Comparison of ENCODE assay signal across 16 mouse cellular contexts in the genomic region with DNA sequence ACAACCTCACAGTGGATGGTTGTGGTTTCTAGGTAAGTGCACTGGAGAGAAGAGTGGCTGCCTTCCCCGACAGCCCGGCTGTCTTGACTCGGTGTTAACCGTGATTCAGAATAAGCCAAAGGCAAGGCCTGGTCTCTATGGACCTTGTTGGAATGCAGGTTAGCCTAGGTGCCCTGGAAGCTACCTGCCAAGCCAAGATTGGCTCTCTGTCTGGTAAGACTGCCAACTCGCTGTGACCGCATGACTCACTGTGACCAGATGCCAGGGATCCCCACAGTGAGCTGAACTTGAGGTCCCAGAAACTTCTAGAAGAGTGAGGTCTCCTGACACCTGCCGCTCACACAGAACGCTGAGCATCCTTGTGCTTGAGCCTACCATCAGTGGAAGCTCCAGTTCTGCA. TPM values are rescaled to one million over a fixed set of nuclear protein-coding genes. Genes with fewer than 3 reads are reported as not detected.
DNase-seq lines count a peak whose midpoint lies in the region; ATAC-seq and TF ChIP-seq lines count a peak whose summit lies in the region.
"Had no signal": no experiment of that assay in that cellular context is flagged by ENCODE, and none has a peak within 500 bp of the region (broad histone marks: within the 10 kb centered on the region; RNA-seq: fewer than 3 reads in every experiment).

No protein-coding gene starts in this region.

- peak overlapping the region; percentile 28; the same call in 1 of the 2 replicates for H3K27ac ChIP-seq in embryonic facial prominence, embryonic 13.5 days
- H3K27ac ChIP-seq in embryonic facial prominence, embryonic 10.5 days (replicated peaks), result no peak overlapping the region
- 0 out of 2 replicates have a peak overlapping the region, but pooled peaks have one; percentile 20 for H3K27ac ChIP-seq in liver, embryonic 12.5 days
- no peak overlapping the region for H3K27ac ChIP-seq in liver, postnatal 0 days (ENCODE audit: low read depth)
- peak overlapping the region; percentile 69 for H3K27ac ChIP-seq in midbrain, postnatal 0 days (ENCODE audit: low read depth, low read length)
- H3K27ac ChIP-seq: gastrocnemius, adult 2 months; macrophage; stomach, embryonic 15.5 days had no signal

- no peak overlapping the region for H3K4me2 ChIP-seq in embryonic facial prominence, embryonic 13.5 days
- no peak overlapping the region for H3K4me2 ChIP-seq in liver, embryonic 12.5 days
- no peak overlapping the region for H3K4me2 ChIP-seq in liver, postnatal 0 days (ENCODE audit: low read depth, low read length)
- H3K4me2 ChIP-seq in midbrain, postnatal 0 days (ENCODE audit: low read depth, low read length, poor library complexity, severe bottlenecking), result no peak overlapping the region
- H3K4me2 ChIP-seq: stomach, embryonic 15.5 days had no signal

- no peaks in the 10 kb centered on the region for H3K4me1 ChIP-seq in embryonic facial prominence, embryonic 13.5 days
- no peaks in the 10 kb centered on the region for H3K4me1 ChIP-seq in embryonic facial prominence, embryonic 10.5 days
- peaks cover 6% of the 10 kb centered on the region; the same call in 1 of the 2 replicates for H3K4me1 ChIP-seq in liver, embryonic 12.5 days
- no peaks in the 10 kb centered on the region for H3K4me1 ChIP-seq in liver, postnatal 0 days (ENCODE audit: insufficient read depth)
- H3K4me1 ChIP-seq in midbrain, postnatal 0 days (ENCODE audit: insufficient read depth, low read length), result peaks cover 12% of the 10 kb centered on the region; the same call in 1 of the 2 replicates

- no peak overlapping the region for H3K4me3 ChIP-seq in embryonic facial prominence, embryonic 13.5 days
- H3K4me3 ChIP-seq in embryonic facial prominence, embryonic 10.5 days, result no peak overlapping the region
- no peak overlapping the region for H3K4me3 ChIP-seq in liver, embryonic 12.5 days
- no peak overlapping the region for H3K4me3 ChIP-seq in liver, postnatal 0 days (ENCODE audit: low read depth, low read length)
- H3K4me3 ChIP-seq in midbrain, postnatal 0 days (ENCODE audit: low read depth, low read length), result no peak overlapping the region
- H3K4me3 ChIP-seq: gastrocnemius, adult 2 months; stomach, embryonic 15.5 days had no signal

- no peak for DNase-seq in embryonic facial prominence, embryonic 10.5 days (ENCODE audit: low spot score)
- DNase-seq in liver, postnatal 0 days, result no peak
- DNase-seq in cerebellum, postnatal 36 days, result peak; percentile 54 to 63
- DNase-seq in midbrain, postnatal 0 days (ENCODE audit: low spot score), result no peak
- DNase-seq in retina, postnatal 1 day, result no peak
- no peak for DNase-seq in urinary bladder, adult 2 months (ENCODE audit: low spot score)
- DNase-seq: adrenal gland, adult 8-10 months; gastrocnemius, adult 2 months; left cerebral cortex, postnatal 4 days; right cerebral cortex, postnatal 14 days had no signal

- H3K36me3 ChIP-seq in embryonic facial prominence, embryonic 13.5 days, result peaks cover 48% of the 10 kb centered on the region
- peaks cover 52% of the 10 kb centered on the region for H3K36me3 ChIP-seq in embryonic facial prominence, embryonic 10.5 days (replicated peaks)
- H3K36me3 ChIP-seq in liver, embryonic 12.5 days, result peaks cover 46% of the 10 kb centered on the region
- H3K36me3 ChIP-seq in liver, postnatal 0 days (replicated peaks; ENCODE audit: insufficient read depth, low read length), result peaks cover 28% of the 10 kb centered on the region
- peaks cover 32% of the 10 kb centered on the region for H3K36me3 ChIP-seq in midbrain, postnatal 0 days (ENCODE audit: insufficient read depth, low read length)

- TF ChIP-seq CTCF in liver, postnatal 0 days (IDR thresholded peaks at IDR 0.05; ENCODE audit: low read depth), result no peak
- TF ChIP-seq CTCF in midbrain, postnatal 0 days (IDR thresholded peaks at IDR 0.05), result no peak

- H3K9me3 ChIP-seq in embryonic facial prominence, embryonic 13.5 days, result no peaks in the 10 kb centered on the region
- H3K9me3 ChIP-seq in embryonic facial prominence, embryonic 10.5 days, result no peaks in the 10 kb centered on the region
- no peaks in the 10 kb centered on the region for H3K9me3 ChIP-seq in liver, embryonic 12.5 days (replicated peaks)
- H3K9me3 ChIP-seq in liver, postnatal 0 days (ENCODE audit: low read length), result no peaks in the 10 kb centered on the region
- H3K9me3 ChIP-seq in midbrain, postnatal 0 days (ENCODE audit: low read length), result no peaks in the 10 kb centered on the region
- H3K9me3 ChIP-seq: stomach, embryonic 15.5 days had no signal

- WGBS in embryonic facial prominence, embryonic 13.5 days, result 88% methylated on average over 8 of the region's 8 CpGs
- whole genome bisulfite sequencing in embryonic facial prominence, embryonic 10.5 days, result 92% methylated on average over 8 of the region's 8 CpGs
- 87% methylated on average over 8 of the region's 8 CpGs for WGBS in liver, embryonic 12.5 days (ENCODE audit: insufficient replicate concordance)
- WGBS in liver, postnatal 0 days (ENCODE audit: insufficient replicate concordance), result 89% methylated on average over 8 of the region's 8 CpGs
- WGBS in midbrain, postnatal 0 days, result 82% methylated on average over 8 of the region's 8 CpGs

- TF ChIP-seq EP300 in liver, postnatal 0 days (IDR thresholded peaks at IDR 0.05; ENCODE audit: low read depth), result no peak

- ATAC-seq in embryonic facial prominence, embryonic 13.5 days (ENCODE audit: insufficient number of reproducible peaks, insufficient read depth, low FRiP score, low TSS enrichment, low read depth), result no peak
- ATAC-seq in liver, embryonic 12.5 days, result no peak
- no peak for ATAC-seq in liver, postnatal 0 days
- ATAC-seq in midbrain, postnatal 0 days (ENCODE audit: low FRiP score), result no peak
- ATAC-seq: intestine, embryonic 16.5 days had no signal

- no peak overlapping the region for H3K9ac ChIP-seq in embryonic facial prominence, embryonic 13.5 days
- H3K9ac ChIP-seq in liver, embryonic 12.5 days, result no peak overlapping the region
- no peak overlapping the region for H3K9ac ChIP-seq in liver, postnatal 0 days (replicated peaks)
- no peak overlapping the region for H3K9ac ChIP-seq in midbrain, postnatal 0 days (replicated peaks; ENCODE audit: low read length, poor library complexity, severe bottlenecking)
- H3K9ac ChIP-seq: stomach, embryonic 15.5 days had no signal

- no peaks in the 10 kb centered on the region for H3K27me3 ChIP-seq in embryonic facial prominence, embryonic 13.5 days
- H3K27me3 ChIP-seq in embryonic facial prominence, embryonic 10.5 days (replicated peaks; ENCODE audit: low read depth, poor library complexity, severe bottlenecking), result no peaks in the 10 kb centered on the region; the same call in 1 of the 2 replicates
- H3K27me3 ChIP-seq in liver, embryonic 12.5 days (replicated peaks), result peaks cover 7% of the 10 kb centered on the region; the same call in 1 of the 2 replicates
- H3K27me3 ChIP-seq in liver, postnatal 0 days (ENCODE audit: insufficient read depth, low read length), result no peaks in the 10 kb centered on the region
- no peaks in the 10 kb centered on the region for H3K27me3 ChIP-seq in midbrain, postnatal 0 days (ENCODE audit: insufficient read depth, low read length)
- H3K27me3 ChIP-seq: stomach, embryonic 15.5 days had no signal

RNA-seq across cellular contexts. Expression of a gene that starts 8.8 kb away (rescaled TPM):
- polyA plus RNA-seq in embryonic facial prominence, embryonic 13.5 days (2015; fragmentation: Nextera tagmentation; extraction: Ambion mirVana), result 2,120 and 2,313 TPM in 2 replicates
- 2,394 and 2,556 TPM in 2 replicates for polyA plus RNA-seq in embryonic facial prominence, embryonic 10.5 days (2016; fragmentation: Nextera tagmentation; extraction: Ambion mirVana)
- 558 and 570 TPM in 2 replicates for polyA plus RNA-seq in liver, embryonic 12.5 days (2016; fragmentation: Nextera tagmentation; extraction: Ambion mirVana)
- 249 and 258 TPM in 2 replicates for polyA plus RNA-seq in liver, postnatal 0 days (2015; fragmentation: Nextera tagmentation; extraction: Ambion mirVana)
- 1,269 and 1,609 TPM in 2 replicates for total RNA-seq in midbrain, postnatal 0 days (2014; rRNA removed)
- 6,261 and 6,359 TPM in 2 replicates for polyA plus RNA-seq in midbrain, postnatal 0 days (2015; fragmentation: Nextera tagmentation; extraction: Ambion mirVana)
- polyA plus RNA-seq in urinary bladder, adult 2 months (2012; rRNA removed), result 67.0 and 104 TPM in 2 replicates

RNA-seq across cellular contexts. Expression of a gene that starts 19.6 kb away (rescaled TPM):
- polyA plus RNA-seq in embryonic facial prominence, embryonic 13.5 days (2015; fragmentation: Nextera tagmentation; extraction: Ambion mirVana), result 3.8 and 4.0 TPM in 2 replicates
- polyA plus RNA-seq in embryonic facial prominence, embryonic 10.5 days (2016; fragmentation: Nextera tagmentation; extraction: Ambion mirVana), result 1.2 and 2.1 TPM in 2 replicates
- polyA plus RNA-seq in liver, embryonic 12.5 days (2016; fragmentation: Nextera tagmentation; extraction: Ambion mirVana), result 6.5 and 7.2 TPM in 2 replicates
- polyA plus RNA-seq in liver, postnatal 0 days (2015; fragmentation: Nextera tagmentation; extraction: Ambion mirVana), result 12.4 and 17.8 TPM in 2 replicates
- total RNA-seq in midbrain, postnatal 0 days (2014; rRNA removed), result 69.2 and 97.8 TPM in 2 replicates
- 38.9 and 41.3 TPM in 2 replicates for polyA plus RNA-seq in midbrain, postnatal 0 days (2015; fragmentation: Nextera tagmentation; extraction: Ambion mirVana)
- polyA plus RNA-seq in urinary bladder, adult 2 months (2012; rRNA removed), result 40.0 and 42.7 TPM in 2 replicates

RNA-seq across cellular contexts. Expression of a gene that starts 33.9 kb away (rescaled TPM):
- 10.6 and 11.7 TPM in 2 replicates for polyA plus RNA-seq in embryonic facial prominence, embryonic 13.5 days (2015; fragmentation: Nextera tagmentation; extraction: Ambion mirVana)
- 28.2 and 28.6 TPM in 2 replicates for polyA plus RNA-seq in embryonic facial prominence, embryonic 10.5 days (2016; fragmentation: Nextera tagmentation; extraction: Ambion mirVana)
- 26.9 and 27.6 TPM in 2 replicates for polyA plus RNA-seq in liver, embryonic 12.5 days (2016; fragmentation: Nextera tagmentation; extraction: Ambion mirVana)
- polyA plus RNA-seq in liver, postnatal 0 days (2015; fragmentation: Nextera tagmentation; extraction: Ambion mirVana), result 6.9 and 7.1 TPM in 2 replicates
- 1.5 and 2.0 TPM in 2 replicates for total RNA-seq in midbrain, postnatal 0 days (2014; rRNA removed)
- polyA plus RNA-seq in midbrain, postnatal 0 days (2015; fragmentation: Nextera tagmentation; extraction: Ambion mirVana), result 0.91 and 1.3 TPM in 2 replicates
- polyA plus RNA-seq in urinary bladder, adult 2 months (2012; rRNA removed), result 0.44 and 0.72 TPM in 2 replicates
- total RNA-seq: gastrocnemius, adult 2 months; neutrophil, adult 5-6 weeks had no signal

RNA-seq across cellular contexts. Expression of a gene that starts 58.3 kb away (rescaled TPM):
- polyA plus RNA-seq in embryonic facial prominence, embryonic 13.5 days (2015; fragmentation: Nextera tagmentation; extraction: Ambion mirVana), result 129 and 130 TPM in 2 replicates
- polyA plus RNA-seq in embryonic facial prominence, embryonic 10.5 days (2016; fragmentation: Nextera tagmentation; extraction: Ambion mirVana), result 107 and 114 TPM in 2 replicates
- 69.3 and 72.1 TPM in 2 replicates for polyA plus RNA-seq in liver, embryonic 12.5 days (2016; fragmentation: Nextera tagmentation; extraction: Ambion mirVana)
- 56.9 and 60.3 TPM in 2 replicates for polyA plus RNA-seq in liver, postnatal 0 days (2015; fragmentation: Nextera tagmentation; extraction: Ambion mirVana)
- total RNA-seq in midbrain, postnatal 0 days (2014; rRNA removed), result 135 and 167 TPM in 2 replicates
- 191 and 196 TPM in 2 replicates for polyA plus RNA-seq in midbrain, postnatal 0 days (2015; fragmentation: Nextera tagmentation; extraction: Ambion mirVana)
- 153 and 165 TPM in 2 replicates for polyA plus RNA-seq in urinary bladder, adult 2 months (2012; rRNA removed)

Comparison
In these comparisons a context has a peak if more than half of its experiments do, and no peak if none do; other contexts are left out.
1. H3K27ac ChIP-seq: peak in embryonic facial prominence, embryonic 13.5 days (single experiment), liver, embryonic 12.5 days (single experiment) and midbrain, postnatal 0 days (single experiment); none in embryonic facial prominence, embryonic 10.5 days (single experiment) and liver, postnatal 0 days (single experiment).
2. DNase-seq: peak in cerebellum, postnatal 36 days (2 of 2); none in embryonic facial prominence, embryonic 10.5 days (single experiment), liver, postnatal 0 days (single experiment), midbrain, postnatal 0 days (single experiment), retina, postnatal 1 day (single experiment) and urinary bladder, adult 2 months (single experiment).